Mouse (Mus musculus): ENCODE results near the gene Nipal3. TPM values are rescaled to one million over a fixed set of nuclear protein-coding genes. Genes with fewer than 3 reads are reported as not detected.

Gene Nipal3
- polyA plus RNA-seq, 1 experiment: 27.1 TPM

- TF ChIP-seq CTCF (IDR thresholded peaks at IDR 0.05; ENCODE audit: borderline replicate concordance, extremely low read depth, insufficient read depth, insufficient read length) (no peak), POLR2A (IDR thresholded peaks at IDR 0.05; ENCODE audit: borderline replicate concordance, extremely low read depth, insufficient read depth, insufficient read length, poor library complexity, severe bottlenecking) (peak; percentile 93)
These were observed 61.1 kb downstream of the Nipal3 start, which contains the start of gene Rcan3 for GRCm38 (mm10) chr4:135433443-135434394. Gene Rcan3, minus strand, starts transcription at chr4:135433853.

GRCm38 (mm10) chr4:135433086-135433442 lies 61.8 kb downstream of the Nipal3 start:
- TF ChIP-seq POLR2A (IDR thresholded peaks at IDR 0.05; ENCODE audit: borderline replicate concordance, extremely low read depth, insufficient read depth, insufficient read length, poor library complexity, severe bottlenecking) (no peak), CTCF (IDR thresholded peaks at IDR 0.05; ENCODE audit: borderline replicate concordance, extremely low read depth, insufficient read depth, insufficient read length) (no peak)
- DNase-seq (ENCODE audit: low read depth): peak; percentile 22

More at GRCm38 (mm10) chr4:135433443-135434394, 61.1 kb downstream of the Nipal3 start, which contains the start of gene Rcan3:
- peak; percentile 94 for DNase-seq (ENCODE audit: low read depth)

GRCm38 (mm10) chr4:135429990-135430760 lies 64.7 kb downstream of the Nipal3 start:
- DNase-seq (ENCODE audit: low read depth): no peak
- TF ChIP-seq CTCF (IDR thresholded peaks at IDR 0.05; ENCODE audit: borderline replicate concordance, extremely low read depth, insufficient read depth, insufficient read length): no peak
- TF ChIP-seq POLR2A (IDR thresholded peaks at IDR 0.05; ENCODE audit: borderline replicate concordance, extremely low read depth, insufficient read depth, insufficient read length, poor library complexity, severe bottlenecking): no peak

GRCm38 (mm10) chr4:135429383-135429782 lies 65.5 kb downstream of the Nipal3 start:
- DNase-seq (ENCODE audit: low read depth): no peak
- TF ChIP-seq CTCF (IDR thresholded peaks at IDR 0.05; ENCODE audit: borderline replicate concordance, extremely low read depth, insufficient read depth, insufficient read length) (no peak), POLR2A (IDR thresholded peaks at IDR 0.05; ENCODE audit: borderline replicate concordance, extremely low read depth, insufficient read depth, insufficient read length, poor library complexity, severe bottlenecking) (no peak)

GRCm38 (mm10) chr4:135426587-135426986 lies 68.3 kb downstream of the Nipal3 start:
- no peak for DNase-seq (ENCODE audit: low read depth)
- TF ChIP-seq CTCF (IDR thresholded peaks at IDR 0.05; ENCODE audit: borderline replicate concordance, extremely low read depth, insufficient read depth, insufficient read length): no peak
- TF ChIP-seq POLR2A (IDR thresholded peaks at IDR 0.05; ENCODE audit: borderline replicate concordance, extremely low read depth, insufficient read depth, insufficient read length, poor library complexity, severe bottlenecking): no peak

- peak; percentile 76 for DNase-seq (ENCODE audit: low read depth)
- TF ChIP-seq POLR2A (IDR thresholded peaks at IDR 0.05; ENCODE audit: borderline replicate concordance, extremely low read depth, insufficient read depth, insufficient read length, poor library complexity, severe bottlenecking) (no peak), CTCF (IDR thresholded peaks at IDR 0.05; ENCODE audit: borderline replicate concordance, extremely low read depth, insufficient read depth, insufficient read length) (no peak)
These were observed 69.2 kb downstream of the Nipal3 start for GRCm38 (mm10) chr4:135425625-135426024.

GRCm38 (mm10) chr4:135420961-135421360 lies 73.9 kb downstream of the Nipal3 start:
- TF ChIP-seq POLR2A (IDR thresholded peaks at IDR 0.05; ENCODE audit: borderline replicate concordance, extremely low read depth, insufficient read depth, insufficient read length, poor library complexity, severe bottlenecking): no peak
- no peak for TF ChIP-seq CTCF (IDR thresholded peaks at IDR 0.05; ENCODE audit: borderline replicate concordance, extremely low read depth, insufficient read depth, insufficient read length)
- no peak for DNase-seq (ENCODE audit: low read depth)

GRCm38 (mm10) chr4:135420416-135420815 lies 74.4 kb downstream of the Nipal3 start:
- no peak for DNase-seq (ENCODE audit: low read depth)
- TF ChIP-seq POLR2A (IDR thresholded peaks at IDR 0.05; ENCODE audit: borderline replicate concordance, extremely low read depth, insufficient read depth, insufficient read length, poor library complexity, severe bottlenecking) (no peak), CTCF (IDR thresholded peaks at IDR 0.05; ENCODE audit: borderline replicate concordance, extremely low read depth, insufficient read depth, insufficient read length) (no peak)

GRCm38 (mm10) chr4:135419996-135420395 lies 74.8 kb downstream of the Nipal3 start:
- no peak for TF ChIP-seq POLR2A (IDR thresholded peaks at IDR 0.05; ENCODE audit: borderline replicate concordance, extremely low read depth, insufficient read depth, insufficient read length, poor library complexity, severe bottlenecking)
- TF ChIP-seq CTCF (IDR thresholded peaks at IDR 0.05; ENCODE audit: borderline replicate concordance, extremely low read depth, insufficient read depth, insufficient read length): no peak
- DNase-seq (ENCODE audit: low read depth): no peak

GRCm38 (mm10) chr4:135416367-135416766 lies 78.5 kb downstream of the Nipal3 start:
- DNase-seq (ENCODE audit: low read depth): no peak
- TF ChIP-seq POLR2A (IDR thresholded peaks at IDR 0.05; ENCODE audit: borderline replicate concordance, extremely low read depth, insufficient read depth, insufficient read length, poor library complexity, severe bottlenecking): no peak
- TF ChIP-seq CTCF (IDR thresholded peaks at IDR 0.05; ENCODE audit: borderline replicate concordance, extremely low read depth, insufficient read depth, insufficient read length): no peak

- no peak for DNase-seq (ENCODE audit: low read depth)
- TF ChIP-seq POLR2A (IDR thresholded peaks at IDR 0.05; ENCODE audit: borderline replicate concordance, extremely low read depth, insufficient read depth, insufficient read length, poor library complexity, severe bottlenecking): no peak
- no peak for TF ChIP-seq CTCF (IDR thresholded peaks at IDR 0.05; ENCODE audit: borderline replicate concordance, extremely low read depth, insufficient read depth, insufficient read length)
These were observed 81.3 kb downstream of the Nipal3 start for GRCm38 (mm10) chr4:135413491-135413890.
